Mouse (Mus musculus): Measurements from ENCODE around the gene Recql. TPM values are rescaled to one million over a fixed set of nuclear protein-coding genes. Genes with fewer than 3 reads are reported as not detected.
A peak's percentile ranks its signal among the peaks of the same experiment; 100 is the strongest.

The Recql gene
- polyA plus RNA-seq, 1 experiment from 2014 or later: 28.9 TPM

- H3K27me3 ChIP-seq: no peaks in the 10 kb centered on the region
- H3K36me3 ChIP-seq: no peaks in the 10 kb centered on the region
- H3K9me3 ChIP-seq (replicated peaks): no peaks in the 10 kb centered on the region
- 5% methylated on average over 31 of the region's 31 CpGs for whole genome bisulfite sequencing
- H3K4me3 ChIP-seq (replicated peaks): peak overlapping the region; percentile 100
- peak overlapping the region; percentile 76 for H3K4me2 ChIP-seq
- peak overlapping the region; percentile 59 for H3K9ac ChIP-seq
- peaks cover 20% of the 10 kb centered on the region for H3K4me1 ChIP-seq
- ATAC-seq (replicated peaks; ENCODE audit: low FRiP score): peak; percentile 84
- peak overlapping the region; percentile 5; the same call in 1 of the 2 replicates for H3K27ac ChIP-seq
Measured at GRCm38 (mm10) chr6:142386285-142387010, 439 bp downstream of the Recql start.

GRCm38 (mm10) chr6:142384521-142384920, 2.4 kb downstream of the Recql start:
- Histone ChIP-seq H3K9ac (no peak overlapping the region), H3K4me2 (no peak overlapping the region), H3K9me3 (replicated peaks) (no peaks in the 10 kb centered on the region), H3K27ac (no peak overlapping the region), H3K36me3 (no peaks in the 10 kb centered on the region), H3K4me3 (replicated peaks) (no peak overlapping the region), H3K4me1 (peaks cover 20% of the 10 kb centered on the region), H3K27me3 (no peaks in the 10 kb centered on the region)
- WGBS: 85% methylated on average over 9 of the region's 9 CpGs
- ATAC-seq (replicated peaks; ENCODE audit: low FRiP score): no peak

- WGBS: 88% methylated on average over 7 of the region's 7 CpGs
- Histone ChIP-seq H3K27ac (no peak overlapping the region), H3K4me1 (peaks cover 6% of the 10 kb centered on the region), H3K4me2 (no peak overlapping the region), H3K9me3 (replicated peaks) (no peaks in the 10 kb centered on the region), H3K36me3 (peaks cover 7% of the 10 kb centered on the region), H3K4me3 (replicated peaks) (no peak overlapping the region), H3K9ac (no peak overlapping the region), H3K27me3 (no peaks in the 10 kb centered on the region)
- no peak for ATAC-seq (replicated peaks; ENCODE audit: low FRiP score)
Measured at GRCm38 (mm10) chr6:142381615-142382014, 5.3 kb downstream of the Recql start.

GRCm38 (mm10) chr6:142379961-142380360, 6.9 kb downstream of the Recql start:
- Histone ChIP-seq H3K4me2 (no peak overlapping the region), H3K36me3 (peaks cover 22% of the 10 kb centered on the region), H3K27ac (no peak overlapping the region), H3K27me3 (no peaks in the 10 kb centered on the region), H3K9me3 (replicated peaks) (no peaks in the 10 kb centered on the region), H3K4me3 (replicated peaks) (no peak overlapping the region), H3K9ac (no peak overlapping the region), H3K4me1 (no peaks in the 10 kb centered on the region)
- no peak for ATAC-seq (replicated peaks; ENCODE audit: low FRiP score)
- WGBS: 85% methylated on average over 6 of the region's 6 CpGs

- Histone ChIP-seq H3K36me3 (peaks cover 34% of the 10 kb centered on the region), H3K27ac (no peak overlapping the region), H3K4me1 (no peaks in the 10 kb centered on the region), H3K4me2 (no peak overlapping the region), H3K4me3 (replicated peaks) (no peak overlapping the region), H3K27me3 (no peaks in the 10 kb centered on the region), H3K9ac (no peak overlapping the region), H3K9me3 (replicated peaks) (no peaks in the 10 kb centered on the region)
- 90% methylated on average over 8 of the region's 8 CpGs for WGBS
- ATAC-seq (replicated peaks; ENCODE audit: low FRiP score): no peak
Measured at GRCm38 (mm10) chr6:142378576-142379330, 8.1 kb downstream of the Recql start.

- no peak overlapping the region for H3K27ac ChIP-seq
- no peak for ATAC-seq (replicated peaks; ENCODE audit: low FRiP score)
- 56% methylated on average over 1 of the region's 1 CpGs for WGBS
Measured at GRCm38 (mm10) chr6:142377081-142377480, 9.8 kb downstream of the Recql start.

GRCm38 (mm10) chr6:142369568-142369967, 17.3 kb downstream of the Recql start:
- ATAC-seq (replicated peaks; ENCODE audit: low FRiP score): no peak
- H3K27ac ChIP-seq: no peak overlapping the region
- H3K36me3 ChIP-seq: peaks cover 79% of the 10 kb centered on the region
- no peaks in the 10 kb centered on the region for H3K9me3 ChIP-seq (replicated peaks)
- H3K4me1 ChIP-seq: no peaks in the 10 kb centered on the region
- no peak overlapping the region for H3K4me3 ChIP-seq (replicated peaks)
- H3K9ac ChIP-seq: no peak overlapping the region
- 90% methylated on average over 3 of the region's 3 CpGs for WGBS
- no peak overlapping the region for H3K4me2 ChIP-seq
- H3K27me3 ChIP-seq: no peaks in the 10 kb centered on the region

More at GRCm38 (mm10) chr6:142377081-142377480, 9.8 kb downstream of the Recql start:
- Histone ChIP-seq H3K4me1 (no peaks in the 10 kb centered on the region), H3K4me3 (replicated peaks) (no peak overlapping the region), H3K36me3 (peaks cover 46% of the 10 kb centered on the region), H3K27me3 (no peaks in the 10 kb centered on the region), H3K9me3 (replicated peaks) (no peaks in the 10 kb centered on the region), H3K9ac (no peak overlapping the region), H3K4me2 (no peak overlapping the region)

- no peak for ATAC-seq (replicated peaks; ENCODE audit: low FRiP score)
- Histone ChIP-seq H3K4me1 (no peaks in the 10 kb centered on the region), H3K27me3 (no peaks in the 10 kb centered on the region), H3K27ac (no peak overlapping the region), H3K9ac (no peak overlapping the region), H3K4me2 (no peak overlapping the region), H3K4me3 (replicated peaks) (no peak overlapping the region), H3K9me3 (replicated peaks) (no peaks in the 10 kb centered on the region), H3K36me3 (peaks cover 78% of the 10 kb centered on the region)
- 86% methylated on average over 3 of the region's 3 CpGs for WGBS
Measured at GRCm38 (mm10) chr6:142367565-142367964, 19.3 kb downstream of the Recql start.

GRCm38 (mm10) chr6:142366473-142367018, 20.3 kb downstream of the Recql start:
- peaks cover 79% of the 10 kb centered on the region for H3K36me3 ChIP-seq
- H3K4me2 ChIP-seq: no peak overlapping the region
- no peak overlapping the region for H3K4me3 ChIP-seq (replicated peaks)
- 0 out of 2 replicates have a peak, but pooled peaks have one; percentile 3 for ATAC-seq (replicated peaks; ENCODE audit: low FRiP score)
- H3K27me3 ChIP-seq: no peaks in the 10 kb centered on the region
- H3K27ac ChIP-seq: no peak overlapping the region
- H3K9ac ChIP-seq: no peak overlapping the region
- H3K4me1 ChIP-seq: no peaks in the 10 kb centered on the region
- H3K9me3 ChIP-seq (replicated peaks): no peaks in the 10 kb centered on the region
- 86% methylated on average over 10 of the region's 10 CpGs for whole genome bisulfite sequencing

GRCm38 (mm10) chr6:142365742-142366472, 21.0 kb downstream of the Recql start:
- H3K9ac ChIP-seq: no peak overlapping the region
- H3K27ac ChIP-seq: no peak overlapping the region
- no peak overlapping the region for H3K4me3 ChIP-seq (replicated peaks)
- H3K36me3 ChIP-seq: peaks cover 80% of the 10 kb centered on the region
- no peaks in the 10 kb centered on the region for H3K27me3 ChIP-seq
- ATAC-seq (replicated peaks; ENCODE audit: low FRiP score): peak; percentile 87
- H3K4me1 ChIP-seq: no peaks in the 10 kb centered on the region
- no peak overlapping the region for H3K4me2 ChIP-seq
- H3K9me3 ChIP-seq (replicated peaks): no peaks in the 10 kb centered on the region
- WGBS: 64% methylated on average over 8 of the region's 8 CpGs

- H3K9me3 ChIP-seq (replicated peaks): no peaks in the 10 kb centered on the region
- 74% methylated on average over 9 of the region's 9 CpGs for WGBS
- no peak overlapping the region for H3K9ac ChIP-seq
- H3K27me3 ChIP-seq: no peaks in the 10 kb centered on the region
- H3K4me3 ChIP-seq (replicated peaks): no peak overlapping the region
- no peaks in the 10 kb centered on the region for H3K4me1 ChIP-seq
- ATAC-seq (replicated peaks; ENCODE audit: low FRiP score): 0 out of 2 replicates have a peak, but pooled peaks have one; percentile 17
- no peak overlapping the region for H3K4me2 ChIP-seq
- H3K27ac ChIP-seq: no peak overlapping the region
- peaks cover 85% of the 10 kb centered on the region for H3K36me3 ChIP-seq
Measured at GRCm38 (mm10) chr6:142363019-142363576, 23.8 kb downstream of the Recql start.
